Mouse (Mus musculus) cerebral cortex, adult 2 months (tissue): ENCODE results near the gene Vmn2r21.

Source experiments
- WGBS: fragments of 180-500 bp; shearing (Covaris S2); methylation state at CpG from one replicate; pipeline ENCODE4 v1.1.7; 2018; 5-methylcytosine and 5-hydroxymethylcytosine counted together

Gene Vmn2r21

DNA sequence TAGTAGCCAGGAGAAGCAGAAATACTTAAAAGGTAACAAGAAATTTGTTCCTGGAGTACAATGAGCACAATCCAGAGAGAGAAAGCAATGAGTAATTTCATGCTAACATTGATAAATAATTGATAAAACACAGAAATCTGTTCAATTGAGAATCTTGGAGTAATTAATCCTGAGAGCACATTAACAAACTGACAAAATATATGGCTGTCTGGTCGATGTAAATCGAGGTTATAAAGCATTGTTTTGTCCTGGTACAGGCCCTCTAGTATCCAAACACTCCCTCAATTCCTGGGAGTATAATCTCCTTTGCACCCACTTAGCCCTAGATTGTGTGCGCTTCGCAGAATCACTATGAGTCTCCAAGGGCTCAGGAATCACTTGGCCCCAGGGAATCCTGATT is at the start of gene Vmn2r21:
TSS of gene Vmn2r21 (minus strand) at position 101 of the 400 bp plus-strand sequence.
- no CpG with 5 or more reads among the region's 4 CpGs for WGBS

DNA sequence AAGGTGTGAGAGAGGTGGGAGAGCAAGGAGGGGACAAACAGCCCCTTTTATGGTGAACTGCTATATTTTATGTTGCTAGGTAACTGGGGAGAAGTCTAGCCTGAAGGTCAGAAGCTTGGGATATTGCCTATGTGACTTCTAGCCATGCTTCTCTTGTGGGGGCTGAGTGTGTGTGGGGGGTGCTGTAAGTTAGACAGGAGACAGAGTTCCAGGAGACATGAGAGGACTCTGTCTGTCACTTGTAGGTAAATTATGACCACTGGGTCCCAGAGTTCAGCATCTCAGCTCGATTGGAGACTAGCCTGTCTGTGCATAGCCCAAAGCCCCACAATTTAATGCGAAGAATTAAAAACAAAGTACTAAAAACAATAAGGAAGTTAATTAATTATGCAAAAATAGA is 41.5 kb upstream of the Vmn2r21 start:
- WGBS, result no CpG with 5 or more reads among the region's 2 CpGs

GRCm38 (mm10) chr6:123539755-123540154 is 6.5 kb upstream of the Vmn2r21 start:
- no CpG with 5 or more reads among the region's 1 CpGs for WGBS

GRCm38 (mm10) chr6:123522263-123523011 is 10.8 kb downstream of the Vmn2r21 start:
- WGBS, result no CpG with 5 or more reads among the region's 8 CpGs

DNA sequence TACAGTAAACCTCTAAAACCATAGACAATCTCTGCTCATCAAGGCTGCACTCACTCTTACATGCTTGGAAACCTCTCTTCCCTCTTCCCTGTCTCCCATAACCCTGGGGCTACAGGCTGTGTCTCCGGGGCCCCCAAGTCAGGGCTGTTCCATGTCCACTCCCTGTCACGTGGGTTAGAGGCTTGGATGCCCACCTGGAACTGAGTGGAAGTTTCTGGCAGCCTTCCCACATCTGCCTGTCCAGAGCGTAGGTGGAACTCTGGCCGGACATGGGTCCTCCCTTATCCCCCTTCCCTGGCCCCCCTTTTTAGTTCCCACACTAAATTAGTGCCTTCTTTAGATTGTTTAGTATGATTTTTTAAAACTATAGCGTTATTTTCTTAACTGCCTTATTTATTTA is 60.2 kb downstream of the Vmn2r21 start:
- WGBS, result no CpG with 5 or more reads among the region's 5 CpGs

- no CpG with 5 or more reads among the region's 2 CpGs for WGBS
Observed at GRCm38 (mm10) chr6:123472458-123472987, 60.7 kb downstream of the Vmn2r21 start.

DNA sequence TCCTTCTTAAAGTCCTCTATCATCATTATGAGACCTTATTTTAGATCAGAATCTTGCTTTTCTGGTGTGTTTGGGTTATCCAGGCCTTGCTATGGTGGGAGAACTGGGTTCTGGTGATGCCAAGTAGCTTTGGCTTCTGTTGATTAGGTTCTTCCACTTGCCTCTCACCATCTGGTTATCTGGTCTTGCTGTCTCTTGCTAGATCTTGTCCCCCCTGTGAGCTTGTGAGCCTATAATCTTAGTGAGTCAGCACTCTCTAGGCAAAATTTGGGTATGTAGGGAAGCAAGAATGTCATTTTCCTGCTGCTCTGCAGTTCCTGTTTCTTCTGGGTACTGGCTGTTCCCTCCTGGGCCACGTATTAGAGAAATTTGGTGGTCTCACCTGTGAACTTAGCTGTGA is 64.6 kb downstream of the Vmn2r21 start:
- no CpG with 5 or more reads among the region's 1 CpGs for WGBS
